Mouse (Mus musculus) CH12.LX (cell line): ENCODE results near the gene Ppox. TPM values are rescaled to one million over a fixed set of nuclear protein-coding genes. Genes with fewer than 3 reads are reported as not detected.
A peak's percentile ranks its signal among the peaks of the same experiment; 100 is the strongest.

ENCODE experiments used
- DNase-seq: peaks from one replicate; pipeline ENCODE4 v3.0.0-alpha.2; 2013; ENCODE audit errors: extremely low read depth
- H3K27ac ChIP-seq: 2 replicates; pipeline ENCODE4 v1.5.1; 2012; ENCODE audit warnings: low read depth, mild to moderate bottlenecking, control low read depth, moderate library complexity; ENCODE audit not compliant: insufficient read depth
- H3K27me3 ChIP-seq: replicated peaks from 2 replicates; pipeline ENCODE3; 2012; ENCODE audit warnings: inconsistent platforms
- H3K36me3 ChIP-seq, 2 experiments: replicated peaks in 1 of 2; 2 replicates each; pipeline versions ENCODE3 to v1.6.1; 2012; ENCODE audit warnings: inconsistent platforms in 1 of 2, low read length in 1 of 2, mild to moderate bottlenecking in 1 of 2, mixed read lengths in 1 of 2, moderate library complexity in 1 of 2; ENCODE audit not compliant: control insufficient read depth in 1 of 2, insufficient read depth in 1 of 2
- H3K4me1 ChIP-seq, 2 experiments: 2 replicates each; pipeline ENCODE4 v1.6.1; 2012; ENCODE audit warnings: inconsistent platforms in 1 of 2, moderate library complexity in 1 of 2; ENCODE audit not compliant: insufficient read depth in 2 of 2, control insufficient read depth in 1 of 2
- H3K4me2 ChIP-seq: 2 replicates; pipeline ENCODE4 v1.6.1; 2012; ENCODE audit warnings: low read depth, mild to moderate bottlenecking, control low read depth; ENCODE audit not compliant: poor library complexity, insufficient read depth, severe bottlenecking
- H3K4me3 ChIP-seq, 3 experiments: fragments of 150-350 bp in 1 of 3; sonication (generic) in 1 of 3; replicated peaks in 1 of 3; 2 replicates each; pipeline versions ENCODE3 to v1.5.1; 2011 to 2012; ENCODE audit warnings: low read depth in 2 of 3, low read length in 2 of 3, mild to moderate bottlenecking in 2 of 3, moderate library complexity in 2 of 3, control low read depth in 1 of 3, improper control_type of control experiment in 1 of 3, inconsistent platforms in 1 of 3, mixed read lengths in 1 of 3; ENCODE audit not compliant: poor library complexity in 1 of 3
- H3K79me2 ChIP-seq: replicated peaks from 2 replicates; pipeline ENCODE4 v1.6.1; 2012; ENCODE audit warnings: mild to moderate bottlenecking, moderate library complexity; ENCODE audit not compliant: control insufficient read depth, poor library complexity, insufficient read depth, severe bottlenecking; ENCODE audit errors: extremely low read depth
- H3K9ac ChIP-seq: 2 replicates; pipeline ENCODE4 v1.6.1; 2012; ENCODE audit warnings: low read depth, mild to moderate bottlenecking, control low read depth, moderate library complexity; ENCODE audit not compliant: insufficient read depth
- H3K9me3 ChIP-seq: replicated peaks from 2 replicates; pipeline ENCODE3; 2012; ENCODE audit warnings: low read length, inconsistent platforms, mixed read lengths
- BHLHE40 ChIP-seq: IDR thresholded peaks from 2 replicates; pipeline ENCODE4 v1.6.1; 2011; ENCODE audit warnings: mild to moderate bottlenecking, low read depth, low read length, improper control_type of control experiment
- CHD2 ChIP-seq: IDR thresholded peaks from 2 replicates; pipeline ENCODE4 v1.6.1; 2011; ENCODE audit warnings: low read length, improper control_type of control experiment
- CTCF ChIP-seq, 2 experiments: IDR thresholded peaks in 1 of 2; conservative IDR thresholded peaks in 1 of 2; 2 replicates each; pipeline ENCODE4 v1.5.1; 2011 to 2012; ENCODE audit warnings: low read depth in 2 of 2, low read length in 2 of 2, improper control_type of control experiment in 1 of 2, inconsistent platforms in 1 of 2, mild to moderate bottlenecking in 1 of 2, moderate library complexity in 1 of 2
- E2F4 ChIP-seq: IDR thresholded peaks from 2 replicates; pipeline ENCODE4 v1.6.1; 2011; ENCODE audit warnings: low read depth, low read length, improper control_type of control experiment; ENCODE audit not compliant: insufficient replicate concordance
- EP300 ChIP-seq: IDR thresholded peaks from 2 replicates; pipeline ENCODE4 v1.6.1; 2011; ENCODE audit warnings: low read length, improper control_type of control experiment
- ETS1 ChIP-seq: conservative IDR thresholded peaks from 2 replicates; pipeline ENCODE4 v1.6.1; 2012; ENCODE audit warnings: low read depth, mild to moderate bottlenecking, inconsistent platforms, low read length, improper control_type of control experiment, moderate library complexity
- GABPA ChIP-seq: IDR thresholded peaks from 2 replicates; pipeline ENCODE4 v1.6.1; 2012; ENCODE audit warnings: low read depth, low read length, improper control_type of control experiment, inconsistent platforms; ENCODE audit not compliant: insufficient replicate concordance
- IRF4 ChIP-seq: IDR thresholded peaks from 2 replicates; pipeline ENCODE4 v1.6.1; 2014; ENCODE audit warnings: low read depth, mild to moderate bottlenecking, inconsistent platforms, low read length, improper control_type of control experiment
- JUND ChIP-seq: conservative IDR thresholded peaks from 2 replicates; pipeline ENCODE4 v1.6.1; 2011; ENCODE audit warnings: low read depth, low read length, improper control_type of control experiment
- MXI1 ChIP-seq: IDR thresholded peaks from 2 replicates; pipeline ENCODE4 v1.6.1; 2011; ENCODE audit warnings: mild to moderate bottlenecking, low read depth, low read length, improper control_type of control experiment
- MYC ChIP-seq: IDR thresholded peaks from 2 replicates; pipeline ENCODE4 v1.6.1; 2011; ENCODE audit warnings: low read depth, mild to moderate bottlenecking, improper control_type of control experiment, low read length
- NELFE ChIP-seq: IDR thresholded peaks from 2 replicates; pipeline ENCODE4 v1.6.1; 2011; ENCODE audit warnings: low read depth, low read length, improper control_type of control experiment
- NRF1 ChIP-seq: IDR thresholded peaks from 2 replicates; pipeline ENCODE4 v1.6.1; 2014; ENCODE audit warnings: low read depth, mild to moderate bottlenecking, inconsistent platforms, low read length, improper control_type of control experiment, moderate library complexity
- POLR2A ChIP-seq: IDR thresholded peaks from 2 replicates; pipeline ENCODE4 v1.6.1; 2011; ENCODE audit warnings: low read depth, mild to moderate bottlenecking, improper control_type of control experiment, low read length
- POLR2AphosphoS2 ChIP-seq: IDR thresholded peaks from 2 replicates; pipeline ENCODE4 v1.6.1; 2011; ENCODE audit warnings: low read depth, low read length, improper control_type of control experiment
- RAD21 ChIP-seq: IDR thresholded peaks from 2 replicates; pipeline ENCODE4 v1.6.1; 2011; ENCODE audit warnings: low read depth, mild to moderate bottlenecking, low read length, improper control_type of control experiment, moderate library complexity
- SMC3 ChIP-seq: IDR thresholded peaks from 2 replicates; pipeline ENCODE4 v1.6.1; 2011; ENCODE audit warnings: low read depth, low read length, improper control_type of control experiment
- TBP ChIP-seq: conservative IDR thresholded peaks from 2 replicates; pipeline ENCODE4 v1.6.1; 2011; ENCODE audit warnings: low read depth, low read length, improper control_type of control experiment
- TCF12 ChIP-seq: IDR thresholded peaks from 2 replicates; pipeline ENCODE4 v1.6.1; 2014; ENCODE audit warnings: low read depth, mild to moderate bottlenecking, inconsistent platforms, low read length, improper control_type of control experiment
- UBTF ChIP-seq: IDR thresholded peaks from 2 replicates; pipeline ENCODE4 v1.6.1; 2012; ENCODE audit warnings: low read depth, mild to moderate bottlenecking, inconsistent platforms, low read length, improper control_type of control experiment, moderate library complexity
- USF1 ChIP-seq: IDR thresholded peaks from 2 replicates; pipeline ENCODE4 v1.6.1; 2014; ENCODE audit warnings: low read depth, mild to moderate bottlenecking, inconsistent platforms, low read length, improper control_type of control experiment
- USF2 ChIP-seq: conservative IDR thresholded peaks from 2 replicates; pipeline ENCODE4 v1.6.1; 2011; ENCODE audit warnings: low read depth, low read length, improper control_type of control experiment
- ZC3H11A ChIP-seq: IDR thresholded peaks from 2 replicates; pipeline ENCODE4 v1.6.1; 2012; ENCODE audit warnings: low read depth, mild to moderate bottlenecking, inconsistent platforms, low read length, improper control_type of control experiment
- ZKSCAN1 ChIP-seq: IDR thresholded peaks from 2 replicates; pipeline ENCODE4 v1.6.1; 2012; ENCODE audit warnings: low read depth, inconsistent platforms, low read length, improper control_type of control experiment, borderline replicate concordance
- dilution Hi-C: fragments of 300-500 bp; cut with MboI; formaldehyde crosslinking; loops from 2 replicates; pipeline ENCODE4 v1.14.3; 2020; ENCODE audit warnings: low sequenced_read_pairs; ENCODE audit not compliant: extremely low pct_unique_long_range_greater_than_20kb, extremely low pct_ligation_motif_present
- in situ Hi-C: fragments of 300-500 bp; cut with MboI; formaldehyde crosslinking; loops from 3 replicates; pipeline ENCODE4 v1.14.3; 2019; ENCODE audit warnings: low sequenced_read_pairs, low pct_ligation_motif_present, low pct_unique_long_range_greater_than_20kb, mixed read lengths
- polyA plus RNA-seq: library from polyadenylated mRNA; unstranded; fragments of >175 nt; gene quantifications from 2 replicates; pipeline ENCODE4 v1.2.1, GENCODE M21; 2012; ENCODE audit warnings: low read depth; ENCODE audit not compliant: insufficient read length
- total RNA-seq, 2 experiments: library from RNA; depleted of rRNA; stranded (reverse); fragments of 300-350 nt in 1 of 2; fragments of >200 nt in 1 of 2; gene quantifications; 2 replicates each; pipeline ENCODE4 v1.2.3; 2012 to 2014

Ppox gene
- total and polyA plus RNA-seq, 3 experiments: 10.5 to 15.1 (median 13.6) TPM

GRCm38 (mm10) chr1:171256937-171257548 lies 23.9 kb downstream of the Ppox start:
- Histone ChIP-seq H3K9ac (no peak overlapping the region), H3K4me3 (no peak overlapping the region), H3K4me1 (peaks cover 0 to 6% of the 10 kb centered on the region in 2 experiments; a peak in 1 of 4 replicates), H3K27me3 (peaks cover 52% of the 10 kb centered on the region), H3K4me2 (peak overlapping the region; percentile 37; the same call in 1 of the 2 replicates), H3K27ac (no peak overlapping the region), H3K36me3 (no peaks in the 10 kb centered on the region), H3K9me3 (peaks cover 3% of the 10 kb centered on the region), H3K79me2 (no peaks in the 10 kb centered on the region)
- in situ Hi-C loops: no loop called here
- dilution Hi-C loops: no loop called here
- peak; percentile 65 for DNase-seq
- TF ChIP-seq JUND (no peak), EP300 (no peak), ZKSCAN1 (no peak), BHLHE40 (0 out of 2 replicates have a peak, but pooled peaks have one; percentile 5), MXI1 (no peak), MYC (no peak), POLR2AphosphoS2 (no peak), RAD21 (peak; percentile 87), USF2 (no peak), ZC3H11A (peak; percentile 49), E2F4 (no peak), TCF12 (no peak), UBTF (no peak), ETS1 (no peak), NELFE (no peak), POLR2A (no peak), TBP (no peak), CTCF (conservative IDR thresholded peaks at IDR 0.05 in 1 of 2, IDR thresholded peaks at IDR 0.05 in 1 of 2; ENCODE audit: low read depth in 2 of 2, low read length in 2 of 2) (peak; percentile 91), USF1 (no peak), SMC3 (peak; percentile 81), GABPA (no peak), IRF4 (no peak), CHD2 (no peak), NRF1 (no peak)
